Mouse (Mus musculus) forebrain, embryonic 13.5 days (tissue): ENCODE data around the gene Plod1. TPM values are rescaled to one million over a fixed set of nuclear protein-coding genes. Genes with fewer than 3 reads are reported as not detected.
"Not testable (repeated sequence)": the region's sequence is repeated elsewhere in the genome, so short reads cannot be mapped to it uniquely, and the experiment has no call there.

Source experiments
- ATAC-seq: fragments of 200-750 bp; cut with Nextera tagmentation; 2 replicates; pipeline ENCODE4 v1.8.0; 2017
- H3K27ac ChIP-seq: fragments of 300-500 bp; sonication (generic); 2 replicates; pipeline ENCODE4 v1.5.1; 2015; ENCODE audit warnings: inconsistent platforms, mild to moderate bottlenecking, moderate library complexity
- H3K27me3 ChIP-seq: fragments of 300-500 bp; sonication (generic); 2 replicates; pipeline ENCODE4 v1.6.1; 2015; ENCODE audit warnings: mild to moderate bottlenecking, inconsistent platforms
- H3K36me3 ChIP-seq: fragments of 300-500 bp; sonication (generic); 2 replicates; pipeline ENCODE4 v1.6.1; 2015; ENCODE audit warnings: mild to moderate bottlenecking, inconsistent platforms; ENCODE audit not compliant: poor library complexity, severe bottlenecking
- H3K4me1 ChIP-seq: fragments of 300-500 bp; sonication (generic); 2 replicates; pipeline ENCODE4 v1.6.1; 2015; ENCODE audit warnings: inconsistent platforms
- H3K4me2 ChIP-seq: fragments of 300-500 bp; sonication (generic); 2 replicates; pipeline ENCODE4 v1.6.1; 2015; ENCODE audit warnings: inconsistent platforms, mild to moderate bottlenecking, moderate library complexity
- H3K4me3 ChIP-seq: fragments of 300-500 bp; sonication (generic); 2 replicates; pipeline ENCODE4 v1.5.1; 2015; ENCODE audit warnings: mild to moderate bottlenecking, inconsistent platforms
- H3K9ac ChIP-seq: fragments of 300-500 bp; sonication (generic); 2 replicates; pipeline ENCODE4 v1.6.1; 2015; ENCODE audit warnings: mild to moderate bottlenecking, inconsistent platforms
- H3K9me3 ChIP-seq: fragments of 300-500 bp; sonication (generic); replicated peaks from 2 replicates; pipeline ENCODE4 v1.6.1; 2016; ENCODE audit warnings: inconsistent platforms
- WGBS: fragments of 180-500 bp; shearing (Covaris S2); methylation state at CpG from one replicate; pipeline ENCODE4 v1.1.7; 2015; 5-methylcytosine and 5-hydroxymethylcytosine counted together
- polyA plus RNA-seq: library from polyadenylated mRNA; unstranded; fragments of >200 nt; fragmentation: Nextera tagmentation; extraction: Ambion mirVana; gene quantifications from 2 replicates; pipeline ENCODE4 v1.2.1, GENCODE M21; 2015

Plod1 gene
- polyA plus RNA-seq, 1 experiment from 2014 or later = 14.0 TPM

DNA sequence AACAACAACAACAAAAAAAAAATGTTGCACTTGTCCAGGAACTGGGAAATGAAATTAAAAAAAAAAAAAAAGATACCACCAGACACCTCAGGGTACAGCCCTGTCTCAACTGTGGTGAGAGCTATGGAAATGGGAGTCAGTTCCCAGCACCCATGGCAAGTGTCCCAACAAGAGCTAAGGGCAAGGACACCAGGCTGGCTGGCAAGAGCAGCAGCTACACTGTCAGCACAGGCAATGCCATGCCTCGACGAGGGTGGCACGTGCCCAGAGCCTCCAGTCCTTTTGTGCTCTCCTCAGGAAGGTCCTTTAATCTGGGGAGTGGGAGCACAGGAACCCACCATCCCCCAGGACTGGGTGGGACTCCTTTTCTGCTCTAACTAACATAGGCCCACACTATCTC lies 52.4 kb downstream of the Plod1 start:
- WGBS = 97% methylated on average over 3 of the region's 3 CpGs

GRCm38 (mm10) chr4:147883041-147883440 lies 53.5 kb downstream of the Plod1 start:
- Histone ChIP-seq H3K4me2 (no peak overlapping the region), H3K9me3 (no peaks in the 10 kb centered on the region), H3K9ac (no peak overlapping the region), H3K27me3 (no peaks in the 10 kb centered on the region), H3K36me3 (peaks cover 96% of the 10 kb centered on the region), H3K4me3 (no peak overlapping the region), H3K4me1 (no peaks in the 10 kb centered on the region), H3K27ac (no peak overlapping the region)
- no peak for ATAC-seq
- 91% methylated on average over 6 of the region's 6 CpGs for WGBS

More for the DNA sequence above, 52.4 kb downstream of the Plod1 start:
- Histone ChIP-seq H3K4me2 (no peak overlapping the region), H3K4me3 (no peak overlapping the region), H3K9ac (no peak overlapping the region), H3K4me1 (no peaks in the 10 kb centered on the region), H3K27ac (no peak overlapping the region), H3K36me3 (peaks cover 96% of the 10 kb centered on the region), H3K9me3 (no peaks in the 10 kb centered on the region), H3K27me3 (no peaks in the 10 kb centered on the region)
- ATAC-seq = no peak

DNA sequence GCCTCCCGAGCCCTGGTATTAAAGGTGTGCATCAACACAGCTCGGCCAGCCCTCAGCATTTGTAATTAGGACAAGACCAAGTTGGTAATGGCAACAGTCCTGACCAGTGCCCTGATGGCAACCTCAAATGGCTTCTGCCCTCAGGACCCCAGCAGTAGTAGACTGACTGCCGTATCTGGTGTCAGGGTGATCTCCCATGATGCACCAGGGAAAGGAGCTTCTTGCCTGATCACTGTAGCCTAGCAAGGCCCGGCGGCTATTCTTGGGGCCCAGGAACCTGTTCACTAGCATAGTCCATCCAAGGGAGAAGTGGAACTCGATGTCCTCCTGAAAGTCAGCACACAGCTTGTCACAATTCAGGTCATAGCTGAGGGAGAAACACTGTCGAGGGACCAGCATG lies 54.8 kb downstream of the Plod1 start:
- Histone ChIP-seq H3K4me2 (no peak overlapping the region), H3K9ac (no peak overlapping the region), H3K27me3 (no peaks in the 10 kb centered on the region), H3K36me3 (peaks cover 93% of the 10 kb centered on the region), H3K9me3 (no peaks in the 10 kb centered on the region), H3K27ac (no peak overlapping the region), H3K4me1 (no peaks in the 10 kb centered on the region), H3K4me3 (no peak overlapping the region)
- no peak for ATAC-seq
- 91% methylated on average over 7 of the region's 7 CpGs for WGBS

DNA sequence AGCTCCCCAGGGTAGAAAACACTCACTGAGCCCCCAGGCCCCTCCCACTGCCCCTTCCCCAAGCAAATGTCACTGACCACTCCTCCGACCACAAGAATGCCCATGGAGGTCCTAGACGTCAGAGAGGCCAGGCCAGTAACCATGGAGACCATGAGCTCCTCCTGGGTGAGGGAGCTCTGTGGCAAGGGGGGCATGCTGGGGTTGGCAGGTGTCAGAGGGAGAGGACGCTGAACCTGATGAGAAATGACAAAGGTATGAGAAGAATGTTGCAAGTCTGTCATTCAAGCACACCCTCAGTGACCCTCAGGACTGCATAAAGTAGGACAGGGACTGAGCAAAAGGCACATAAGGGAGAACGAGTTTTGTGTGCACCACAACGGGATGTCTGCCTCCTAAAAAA lies 56.7 kb downstream of the Plod1 start:
- no peak overlapping the region for H3K27ac ChIP-seq
- peaks cover 93% of the 10 kb centered on the region for H3K36me3 ChIP-seq
- no peaks in the 10 kb centered on the region for H3K27me3 ChIP-seq
- no peak overlapping the region for H3K4me3 ChIP-seq
- no peaks in the 10 kb centered on the region for H3K9me3 ChIP-seq
- no peak overlapping the region for H3K4me2 ChIP-seq
- ATAC-seq = no peak
- H3K9ac ChIP-seq = no peak overlapping the region
- WGBS = 68% methylated on average over 5 of the region's 5 CpGs
- no peaks in the 10 kb centered on the region for H3K4me1 ChIP-seq

- H3K4me2 ChIP-seq = no peak overlapping the region
- WGBS = 81% methylated on average over 2 of the region's 2 CpGs
- no peak overlapping the region for H3K27ac ChIP-seq
- no peaks in the 10 kb centered on the region for H3K4me1 ChIP-seq
- no peak overlapping the region for H3K9ac ChIP-seq
- no peaks in the 10 kb centered on the region for H3K9me3 ChIP-seq
- H3K27me3 ChIP-seq = no peaks in the 10 kb centered on the region
- no peak overlapping the region for H3K4me3 ChIP-seq
- no peak for ATAC-seq
- H3K36me3 ChIP-seq = peaks cover 94% of the 10 kb centered on the region
Observed at GRCm38 (mm10) chr4:147879456-147879855, 57.1 kb downstream of the Plod1 start.

- no peak overlapping the region for H3K27ac ChIP-seq
- WGBS = 95% methylated on average over 9 of the region's 9 CpGs
- no peak overlapping the region for H3K4me3 ChIP-seq
- ATAC-seq = no peak
- no peaks in the 10 kb centered on the region for H3K4me1 ChIP-seq
- H3K36me3 ChIP-seq = peaks cover 95% of the 10 kb centered on the region
- no peak overlapping the region for H3K4me2 ChIP-seq
- H3K9me3 ChIP-seq = no peaks in the 10 kb centered on the region
- H3K9ac ChIP-seq = no peak overlapping the region
- no peaks in the 10 kb centered on the region for H3K27me3 ChIP-seq
Observed at GRCm38 (mm10) chr4:147878537-147878936, 58.0 kb downstream of the Plod1 start.

DNA sequence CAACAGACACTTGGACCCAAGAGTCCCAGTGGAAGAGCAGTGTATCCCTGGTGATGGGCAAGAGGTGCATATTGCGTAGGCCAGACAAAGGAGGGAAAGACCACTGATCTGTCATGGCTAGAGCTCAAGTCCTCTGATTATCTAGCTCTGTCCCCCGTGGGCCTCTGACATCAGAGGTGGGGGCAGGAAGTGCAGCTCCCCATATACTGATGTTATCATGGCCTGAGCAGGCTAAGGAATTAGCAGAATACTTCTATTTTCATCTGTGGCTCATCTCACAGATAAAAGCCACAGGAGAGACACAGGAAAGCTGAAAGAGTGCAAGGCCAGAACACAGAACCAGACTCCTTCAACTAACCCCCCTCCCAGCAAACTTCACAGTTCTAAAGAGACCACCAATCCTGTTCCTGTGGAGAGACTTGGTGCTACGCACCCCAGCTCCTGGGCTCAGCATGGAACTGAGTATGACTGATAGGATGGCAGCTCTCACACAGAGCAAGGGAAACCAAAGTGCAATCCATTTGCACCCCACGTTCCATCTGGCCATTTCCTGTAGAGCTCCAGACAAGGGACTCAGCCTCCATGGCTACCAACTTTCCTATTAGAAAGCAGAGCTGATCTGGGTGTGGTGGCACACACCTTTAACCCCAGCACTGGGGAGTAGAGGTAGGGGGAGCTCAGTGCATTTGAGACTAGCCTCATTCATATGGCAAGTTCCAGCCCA lies 60.6 kb downstream of the Plod1 start:
- H3K36me3 ChIP-seq = peaks cover 93% of the 10 kb centered on the region

DNA sequence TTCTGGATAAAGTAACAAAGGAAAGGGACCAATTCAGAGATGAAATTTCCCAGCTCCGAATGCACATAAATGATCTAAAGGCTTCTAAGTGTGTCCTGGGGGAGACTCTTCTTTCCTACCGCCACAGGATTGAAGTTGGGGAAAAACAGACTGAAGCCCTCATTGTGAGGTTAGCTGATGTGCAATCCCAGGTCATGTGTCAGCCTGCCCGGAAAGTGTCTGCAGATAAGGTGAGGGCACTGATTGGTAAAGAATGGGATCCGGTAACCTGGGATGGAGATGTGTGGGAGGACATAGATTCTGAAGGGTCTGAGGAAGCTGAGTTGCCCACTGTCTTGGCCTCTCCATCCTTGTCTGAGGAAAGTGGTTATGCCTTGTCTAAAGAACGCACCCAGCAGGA lies 67.3 kb downstream of the Plod1 start:
- Histone ChIP-seq H3K4me3 (peak overlapping the region; percentile 86), H3K27me3 (no peaks in the 10 kb centered on the region), H3K36me3 (peaks cover 53% of the 10 kb centered on the region), H3K9me3 (no peaks in the 10 kb centered on the region), H3K4me2 (peak overlapping the region; percentile 91), H3K9ac (peak overlapping the region; percentile 74), H3K4me1 (peaks cover 26% of the 10 kb centered on the region), H3K27ac (no peak overlapping the region; the same call in 1 of the 2 replicates)
- 16% methylated on average over 5 of the region's 5 CpGs for WGBS
- no peak for ATAC-seq

More for the DNA sequence above, 60.6 kb downstream of the Plod1 start:
- Histone ChIP-seq H3K9ac (no peak overlapping the region), H3K27me3 (no peaks in the 10 kb centered on the region), H3K4me1 (no peaks in the 10 kb centered on the region), H3K9me3 (no peaks in the 10 kb centered on the region), H3K4me3 (no peak overlapping the region), H3K4me2 (no peak overlapping the region), H3K27ac (no peak overlapping the region)
- no peak for ATAC-seq
- 93% methylated on average over 4 of the region's 4 CpGs for WGBS

DNA sequence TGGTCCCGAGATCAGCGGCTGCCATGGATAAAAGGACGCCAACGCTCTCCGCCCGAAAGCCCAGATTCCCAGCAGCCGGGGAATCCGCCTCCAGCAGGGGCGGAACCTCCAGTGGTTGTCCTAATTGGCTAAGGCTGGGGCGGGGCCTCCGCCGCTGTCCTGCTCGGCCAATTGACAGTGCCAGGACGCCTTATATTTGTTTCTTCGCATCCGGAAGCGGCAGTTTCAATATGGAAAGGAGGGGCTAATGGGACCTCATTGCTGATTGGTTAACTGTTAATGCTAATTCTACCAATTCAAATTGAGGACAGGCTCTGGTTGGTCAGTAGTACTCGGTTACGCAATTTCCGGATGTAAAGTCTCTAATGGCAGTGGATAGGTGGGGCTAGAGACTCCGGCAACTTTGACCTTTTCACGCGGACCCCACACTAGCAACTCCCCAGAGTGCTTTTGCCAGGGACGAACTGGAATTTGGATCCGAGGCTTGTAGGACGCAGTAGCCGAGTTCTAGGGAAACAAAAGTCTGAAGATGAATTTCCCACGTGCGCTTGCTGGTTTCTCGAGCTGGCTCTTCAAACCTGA lies 68.0 kb downstream of the Plod1 start, which contains the start of the genes Miip and Fv1:
Gene Miip (minus strand): TSS at position 367 of the 582 bp plus-strand sequence.
Gene Fv1 (plus strand): TSS at position 530 of the 582 bp plus-strand sequence.
- ATAC-seq = peak; percentile 98
- no peaks in the 10 kb centered on the region for H3K9me3 ChIP-seq
- H3K36me3 ChIP-seq = peaks cover 52% of the 10 kb centered on the region
- WGBS = under 1% methylated on average over 30 of the region's 30 CpGs
- peak within 1 kb of the TSS; percentile 80 for H3K27ac ChIP-seq
- H3K27me3 ChIP-seq = no peaks in the 10 kb centered on the region
- peak within 1 kb of the TSS; percentile 86 for H3K4me3 ChIP-seq
- peak within 1 kb of the TSS; percentile 91 for H3K4me2 ChIP-seq
- peaks cover 26% of the 10 kb centered on the region for H3K4me1 ChIP-seq
- H3K9ac ChIP-seq = peak within 1 kb of the TSS; percentile 87

- Histone ChIP-seq H3K4me2 (peak overlapping the region; percentile 91), H3K4me1 (peaks cover 26% of the 10 kb centered on the region), H3K36me3 (peaks cover 52% of the 10 kb centered on the region), H3K27ac (peak overlapping the region; percentile 80), H3K9me3 (no peaks in the 10 kb centered on the region), H3K4me3 (peak overlapping the region; percentile 86), H3K9ac (peak overlapping the region; percentile 87), H3K27me3 (no peaks in the 10 kb centered on the region)
- peak; percentile 3 for ATAC-seq
- 9% methylated on average over 22 of the region's 22 CpGs for WGBS
Observed at GRCm38 (mm10) chr4:147867563-147868449, 68.8 kb downstream of the Plod1 start.

DNA sequence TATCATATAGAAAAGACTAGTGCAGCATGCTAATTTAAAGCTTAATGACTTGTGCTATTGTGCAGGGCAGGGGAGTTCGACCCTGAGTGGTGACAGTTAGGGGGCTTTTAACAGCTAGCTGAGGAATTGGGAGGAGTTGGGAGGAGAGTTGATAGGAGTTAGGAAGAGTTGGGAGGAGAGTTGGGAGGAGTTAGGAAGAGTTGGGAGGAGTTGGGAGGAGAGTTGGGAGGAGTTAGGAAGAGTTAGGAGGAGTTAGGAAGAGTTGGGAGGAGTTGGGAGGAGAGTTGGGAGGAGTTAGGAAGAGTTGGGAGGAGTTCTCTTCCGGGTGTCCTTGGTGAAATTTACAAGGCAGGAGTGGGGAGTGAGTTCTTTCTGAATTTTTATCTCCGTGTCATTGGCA lies 69.8 kb downstream of the Plod1 start:
- WGBS = 62% methylated on average over 3 of the region's 3 CpGs
- not testable (repeated sequence) for H3K4me2 ChIP-seq, H3K27me3 ChIP-seq, H3K4me3 ChIP-seq, H3K9me3 ChIP-seq, H3K9ac ChIP-seq, ATAC-seq, H3K27ac ChIP-seq
- H3K36me3 ChIP-seq = peaks cover 52% of the 10 kb centered on the region
- peaks cover 26% of the 10 kb centered on the region for H3K4me1 ChIP-seq

- Histone ChIP-seq H3K27me3 (no peaks in the 10 kb centered on the region), H3K4me3 (no peak overlapping the region), H3K4me2 (no peak overlapping the region), H3K4me1 (peaks cover 26% of the 10 kb centered on the region), H3K36me3 (peaks cover 54% of the 10 kb centered on the region), H3K9me3 (no peaks in the 10 kb centered on the region), H3K9ac (no peak overlapping the region), H3K27ac (no peak overlapping the region)
- ATAC-seq = no peak
- 95% methylated on average over 9 of the region's 9 CpGs for WGBS
Observed at GRCm38 (mm10) chr4:147866056-147866455, 70.5 kb downstream of the Plod1 start.
